Mouse (Mus musculus): ENCODE data around the gene Clec10a.

- no peak for TF ChIP-seq CTCF (IDR thresholded peaks at IDR 0.05; ENCODE audit: borderline replicate concordance, insufficient read depth, low read length)
- no peak for TF ChIP-seq POLR2A (IDR thresholded peaks at IDR 0.05; ENCODE audit: low read depth, low read length)
Measured at GRCm38 (mm10) chr11:70115901-70116300, 40.1 kb upstream of the Clec10a start.

Data from embryonic fibroblast, embryonic 13.5 days (primary cell).